Mouse (Mus musculus) frontal cortex, adult (tissue): ENCODE measurements around the gene Olfr1389.
"Not testable (repeated sequence)": the region's sequence is repeated elsewhere in the genome, so short reads cannot be mapped to it uniquely, and the experiment has no call there.

ENCODE experiments used
- ATAC-seq: cut with Nextera tagmentation; 2 replicates; pipeline ENCODE4 v1.9.2; 2017; ENCODE audit warnings: mild to moderate bottlenecking, moderate library complexity, mixed read lengths; ENCODE audit not compliant: low TSS enrichment

The Olfr1389 gene

DNA sequence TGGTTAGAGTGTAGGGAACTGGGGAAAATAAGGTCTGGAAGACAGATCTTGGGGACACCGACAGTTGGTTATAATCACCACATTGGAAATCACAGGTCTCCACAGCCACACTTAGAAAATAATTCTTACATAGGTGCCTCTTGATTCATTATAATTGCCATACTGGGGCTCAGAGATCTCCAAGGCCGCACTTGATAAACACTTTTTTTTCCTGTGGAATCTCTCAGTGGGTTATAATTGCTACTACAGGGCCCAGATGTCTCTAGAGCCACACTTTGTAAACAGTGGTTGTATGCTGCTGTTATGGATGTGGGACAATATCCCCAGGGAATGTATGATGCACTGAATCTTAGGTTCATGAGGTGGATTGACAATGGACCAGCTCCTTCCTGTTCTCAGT, at the start of gene Olfr1389:
TSS of gene Olfr1389 (plus strand) at position 301 of the 400 bp plus-strand sequence.
- ATAC-seq: no peak

DNA sequence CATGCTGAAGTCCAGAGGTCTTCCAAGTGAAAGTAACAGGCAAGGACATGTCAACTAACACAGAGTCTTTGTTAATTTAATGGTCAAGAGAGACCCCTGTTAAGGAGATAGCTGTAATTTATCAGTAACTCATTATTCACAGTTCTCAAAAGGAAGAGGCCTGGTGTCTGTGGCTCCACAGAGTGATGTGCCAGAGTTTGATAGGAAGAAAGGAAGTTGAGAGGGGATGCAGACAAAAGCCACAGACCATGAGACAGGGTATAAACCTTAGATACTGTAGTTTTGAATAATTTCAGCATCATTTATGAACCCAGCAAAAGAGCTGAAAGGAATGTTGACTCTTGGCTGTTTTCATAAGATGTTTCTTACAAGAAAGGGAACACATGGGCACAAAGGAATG, 39.7 kb upstream of the Olfr1389 start:
- no peak for ATAC-seq

DNA sequence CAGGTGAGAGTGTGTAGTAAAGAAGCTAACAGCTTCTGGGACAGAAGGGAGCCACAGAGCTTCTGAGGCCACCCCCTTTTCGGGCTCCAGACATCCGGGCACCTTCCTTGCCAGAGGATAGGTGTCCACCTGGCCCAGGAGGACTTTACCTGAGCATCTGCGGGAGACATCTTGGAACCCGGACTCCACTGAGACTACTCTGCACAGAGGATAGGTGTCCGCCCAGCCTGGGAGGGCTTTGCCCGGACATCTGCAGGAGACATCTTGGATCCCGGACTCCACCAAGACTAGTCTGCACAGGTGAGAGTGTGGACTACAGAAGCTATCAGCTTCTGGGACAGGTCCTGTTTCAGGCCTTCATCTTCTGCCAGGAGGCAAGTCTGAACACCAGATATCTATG, 36.7 kb upstream of the Olfr1389 start:
- ATAC-seq: not testable (repeated sequence)

DNA sequence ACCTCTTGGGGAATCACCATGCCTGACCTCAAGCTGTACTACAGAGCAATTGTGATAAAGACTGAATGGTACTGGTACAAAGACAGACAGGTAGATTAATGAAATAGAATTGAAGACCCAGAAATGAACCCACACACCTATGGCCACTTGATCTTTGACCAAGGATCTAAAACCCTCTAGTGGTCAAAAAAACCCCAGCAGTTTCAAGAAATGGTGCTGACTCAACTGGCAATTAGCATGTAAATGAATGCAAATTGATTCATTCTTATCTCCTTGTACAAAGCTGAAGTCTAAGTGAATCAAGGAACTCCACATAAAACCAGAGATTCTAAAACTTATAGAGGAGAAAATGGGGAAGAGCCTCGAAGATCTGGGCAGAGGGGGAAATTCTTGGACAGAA, 30.2 kb upstream of the Olfr1389 start:
- not testable (repeated sequence) for ATAC-seq

DNA sequence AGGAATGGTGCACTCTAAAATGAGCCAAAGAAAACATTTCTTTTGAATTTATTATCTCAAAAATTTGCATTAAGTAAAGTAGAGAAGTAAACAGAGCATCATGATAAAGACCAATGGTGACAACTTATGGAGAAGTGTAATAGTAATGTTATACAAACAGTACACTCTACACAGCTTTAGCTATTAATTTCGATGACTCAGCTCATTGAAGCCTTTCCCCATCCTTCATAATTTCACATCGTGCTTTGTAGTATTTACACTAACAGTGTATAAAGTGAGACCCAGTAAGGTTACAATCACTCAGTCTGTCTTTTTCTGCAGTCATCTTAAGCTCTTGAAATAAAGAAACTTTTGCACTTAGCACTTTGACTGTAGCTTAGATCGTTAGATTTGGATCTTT, 16.1 kb upstream of the Olfr1389 start:
- ATAC-seq: no peak

DNA sequence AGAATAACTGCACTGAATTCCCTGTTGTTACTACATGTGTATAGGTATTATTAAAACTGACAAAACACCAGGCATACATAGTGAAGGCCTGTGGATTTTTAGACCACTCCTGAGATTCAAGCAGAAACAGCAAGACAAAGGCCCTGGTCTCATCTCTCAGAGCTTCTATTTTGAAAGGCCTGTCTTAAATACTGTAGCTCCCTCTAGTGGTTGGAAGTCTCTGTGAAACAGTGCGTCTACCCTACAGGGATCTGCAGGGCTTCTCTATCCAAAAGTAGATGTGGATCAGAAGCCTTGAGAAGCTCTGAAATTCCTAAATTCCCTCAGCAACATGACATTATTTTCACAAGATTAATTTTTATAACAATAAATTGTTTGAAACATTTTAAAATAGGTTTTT, 12.3 kb upstream of the Olfr1389 start:
- ATAC-seq: peak; percentile 91

DNA sequence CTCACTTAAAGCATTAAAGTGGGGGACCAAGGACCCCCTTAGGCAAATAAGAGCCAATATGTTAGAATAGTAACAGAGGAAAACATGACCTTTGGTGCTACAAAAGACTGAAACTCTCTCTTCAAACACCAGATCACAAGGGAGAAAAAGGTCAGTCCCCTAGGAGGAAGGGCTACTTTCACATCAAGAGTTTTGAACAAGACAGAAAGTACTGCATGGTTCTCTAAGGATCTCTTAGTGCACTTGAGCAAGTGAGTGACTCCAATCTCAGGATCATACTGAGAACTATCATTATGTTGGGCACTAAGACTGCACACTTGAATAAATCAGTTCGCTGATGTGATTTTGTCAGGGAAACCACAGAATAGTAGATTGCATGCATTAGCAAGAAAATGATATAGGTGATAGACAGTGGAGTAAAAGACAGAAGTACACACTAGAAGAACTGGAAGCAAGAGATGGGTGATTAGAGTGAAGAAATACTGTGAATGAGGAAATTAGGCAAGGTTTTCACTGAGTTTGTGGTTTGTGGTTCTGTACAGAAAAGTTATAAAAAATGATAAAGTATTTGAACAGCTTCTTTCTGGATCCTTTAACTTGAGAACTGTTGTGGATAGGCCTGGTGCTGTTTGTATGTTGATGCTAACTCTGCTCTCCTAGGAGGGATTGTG, 2.5 kb downstream of the Olfr1389 start:
- no peak for ATAC-seq

DNA sequence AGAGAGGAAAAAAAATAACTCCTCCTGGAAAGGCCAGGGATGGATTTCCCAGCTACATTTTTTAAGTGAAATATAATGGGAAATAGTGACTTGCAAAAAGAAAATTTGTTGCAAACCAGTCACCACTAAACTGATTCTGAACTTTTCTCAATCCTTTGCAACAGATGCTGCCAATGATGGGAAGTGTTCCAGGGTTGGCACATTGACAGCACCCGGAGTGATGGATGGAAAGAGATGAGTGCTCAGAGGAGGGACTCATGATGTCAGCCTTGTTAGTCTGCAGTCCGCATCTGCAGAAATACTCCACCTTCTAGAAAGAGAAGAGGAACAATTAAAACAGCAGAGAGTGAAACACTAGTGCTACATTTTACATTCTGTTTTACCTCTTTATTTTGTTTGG, 6.8 kb downstream of the Olfr1389 start:
- ATAC-seq: no peak

DNA sequence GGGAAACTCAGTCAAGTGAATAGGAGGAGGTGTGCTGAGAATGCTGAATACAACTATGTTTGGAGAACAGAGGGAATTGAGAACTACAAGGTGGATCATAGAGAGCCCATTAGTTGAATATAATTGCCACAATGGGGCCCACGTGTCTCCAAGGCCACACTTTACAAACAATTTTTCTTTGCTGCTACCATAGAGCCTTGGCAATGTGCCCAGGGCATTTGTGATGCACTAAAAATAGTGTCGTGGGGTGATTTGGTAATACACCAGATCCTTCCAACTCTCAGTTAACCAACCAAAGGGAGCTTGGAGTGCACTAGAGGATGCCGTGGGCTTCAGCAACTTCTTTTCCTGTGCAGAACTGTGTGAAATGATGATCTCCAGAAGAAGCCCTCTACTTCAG, 13.5 kb downstream of the Olfr1389 start, which contains the start of gene Olfr1388:
TSS of gene Olfr1388 (plus strand) at position 214 of the 400 bp plus-strand sequence.
- ATAC-seq: no peak

DNA sequence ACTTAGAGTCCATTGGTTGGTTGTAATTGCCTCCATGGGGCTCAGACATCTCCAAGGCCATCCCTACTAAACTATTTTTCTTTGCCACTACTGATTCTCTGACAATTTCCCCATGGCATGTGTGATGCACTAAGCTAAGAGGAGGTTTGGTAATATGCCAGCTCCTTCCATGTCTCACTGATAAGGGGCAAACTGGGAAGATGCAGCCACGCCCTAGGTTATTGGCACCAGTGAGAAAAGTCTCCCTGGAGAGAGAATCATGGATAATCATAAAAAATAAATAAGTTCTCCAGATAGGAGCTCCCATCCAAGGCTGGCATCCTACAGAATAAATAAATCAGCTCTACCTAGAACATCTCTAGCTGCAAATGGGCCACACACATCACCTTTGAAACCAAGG, 32.2 kb downstream of the Olfr1389 start, which contains the start of gene Olfr1387:
TSS of gene Olfr1387 (plus strand) at position 301 of the 400 bp plus-strand sequence.
- no peak for ATAC-seq

DNA sequence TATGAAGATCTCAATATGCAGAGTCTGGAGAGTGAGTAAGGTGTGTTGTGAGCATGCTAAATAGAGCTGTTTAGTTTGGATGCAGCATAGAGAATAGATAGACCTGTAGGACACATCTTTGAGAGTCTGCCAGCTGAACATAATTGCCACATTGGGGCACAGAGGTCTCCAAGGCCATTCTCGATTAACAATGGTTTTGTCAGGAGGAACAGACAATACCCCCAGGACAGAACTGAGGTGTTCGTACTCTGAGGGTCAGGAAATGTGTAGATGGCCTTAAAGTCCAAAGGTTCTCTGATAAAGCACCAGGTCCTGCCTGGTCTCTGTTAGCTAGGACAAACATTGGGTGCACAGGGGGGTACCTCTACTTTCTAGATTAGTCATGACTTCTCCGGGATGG, 41.9 kb downstream of the Olfr1389 start, which contains the start of gene Olfr1386:
TSS of gene Olfr1386 (plus strand) at position 301 of the 400 bp plus-strand sequence.
- not testable (repeated sequence) for ATAC-seq
